Mouse (Mus musculus) E14TG2a.4 (cell line): ENCODE measurements around the gene Tmem82.

Experiments
- CTCF ChIP-seq: conservative IDR thresholded peaks from 2 replicates; pipeline ENCODE4 v1.5.1; 2014; ENCODE audit warnings: low read length
- POU5F1 ChIP-seq: IDR thresholded peaks from 2 replicates; pipeline ENCODE4 v1.6.1; 2014; ENCODE audit warnings: low read length, borderline replicate concordance

GRCm38 (mm10) chr4:141574789-141575702, 43.4 kb downstream of the Tmem82 start:
- TF ChIP-seq CTCF (peak; percentile 89), POU5F1 (no peak)
